Mouse (Mus musculus) spleen, adult 2 months (tissue): ENCODE measurements at regions not wholly inside any gene's neighbourhood (a gene's known extent, or its start where the extent isn't known, plus 50 kb on each side); places are given as distances from the start of the nearest gene placed in this dataset.

Experiments used
- CTCF ChIP-seq: fragments of 200-500 bp; IDR thresholded peaks from 2 replicates; pipeline ENCODE4 v1.5.1; 2011; ENCODE audit warnings: mild to moderate bottlenecking, inconsistent platforms; ENCODE audit not compliant: insufficient read depth, insufficient read length, insufficient replicate concordance; ENCODE audit errors: extremely low read depth
- POLR2A ChIP-seq: fragments of 200-500 bp; IDR thresholded peaks from 2 replicates; pipeline ENCODE4 v1.6.1; 2011; ENCODE audit warnings: low read depth, low read length, inconsistent platforms

DNA sequence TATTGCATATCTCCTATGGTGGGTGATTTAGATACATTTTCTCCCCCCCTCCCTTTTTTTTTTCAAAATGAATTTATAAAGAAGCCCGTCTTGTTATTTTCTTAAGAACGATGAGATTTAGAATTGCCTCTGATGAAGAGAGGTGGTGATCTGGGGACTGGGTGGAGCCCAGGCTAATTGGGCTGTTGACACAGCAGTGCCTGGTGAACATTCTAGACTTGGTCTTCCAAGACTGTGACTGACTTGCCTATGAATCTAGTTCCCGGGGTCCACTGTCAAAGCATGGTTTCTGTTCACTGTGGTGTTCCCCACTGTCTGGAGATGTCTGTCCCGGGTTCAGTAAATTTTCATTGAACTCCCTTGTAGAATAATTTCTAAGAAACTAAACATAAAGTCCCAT, 253.1 kb upstream of the Prickle1 start:
- no peak for TF ChIP-seq CTCF
- TF ChIP-seq POLR2A = no peak
